Mouse (Mus musculus) mature B cell (primary cell): ENCODE measurements around the gene Etv3.
"Not testable (repeated sequence)": the region's sequence is repeated elsewhere in the genome, so short reads cannot be mapped to it uniquely, and the experiment has no call there.

Experiments
- in situ Hi-C: fragments of 300-500 bp; cut with MboI; formaldehyde crosslinking; loops from 2 replicates; pipeline ENCODE4 v1.14.3; 2019

Gene Etv3

DNA sequence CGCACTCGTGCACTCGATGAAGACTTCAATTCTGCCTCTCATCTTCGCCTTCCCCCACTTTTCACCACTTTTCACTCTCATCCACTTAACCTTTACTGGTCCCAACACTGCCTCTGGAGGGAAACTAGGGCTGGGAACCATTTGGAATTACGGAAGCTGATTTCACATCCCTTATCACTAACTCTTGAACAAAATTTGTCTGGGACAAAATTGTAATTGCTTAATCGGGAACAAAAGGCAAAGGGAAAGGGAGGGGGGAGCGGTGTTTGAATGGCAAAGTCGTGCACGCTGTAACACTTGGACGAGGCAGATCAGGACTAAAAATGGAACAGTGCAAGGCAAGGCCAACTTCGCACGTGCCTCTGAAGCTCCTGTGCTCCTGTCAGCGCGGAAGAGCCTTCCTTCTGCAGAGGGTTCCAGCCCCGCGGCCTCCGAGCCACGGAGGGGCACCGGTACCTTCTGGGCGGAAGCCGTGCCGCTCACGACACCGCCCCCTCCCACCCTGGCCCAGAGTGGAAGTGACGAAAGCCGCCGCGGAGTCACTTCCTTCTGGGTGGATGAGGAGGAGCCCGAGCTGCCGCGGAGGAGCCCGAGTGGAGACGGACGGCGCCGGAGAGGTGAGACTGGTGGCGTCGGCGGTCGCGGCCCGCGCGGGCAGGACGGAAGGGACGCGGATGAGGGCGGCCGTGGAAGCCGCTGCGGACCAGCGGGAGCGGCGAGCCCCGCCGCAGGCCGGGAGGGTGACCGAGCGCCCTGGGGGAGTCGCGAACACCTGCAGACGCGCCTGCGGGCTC lies at the start of gene Etv3:
Gene Etv3, plus strand, starts transcription at position 365 of the 794 bp plus-strand sequence.
- in situ Hi-C loops: no loop called here

DNA sequence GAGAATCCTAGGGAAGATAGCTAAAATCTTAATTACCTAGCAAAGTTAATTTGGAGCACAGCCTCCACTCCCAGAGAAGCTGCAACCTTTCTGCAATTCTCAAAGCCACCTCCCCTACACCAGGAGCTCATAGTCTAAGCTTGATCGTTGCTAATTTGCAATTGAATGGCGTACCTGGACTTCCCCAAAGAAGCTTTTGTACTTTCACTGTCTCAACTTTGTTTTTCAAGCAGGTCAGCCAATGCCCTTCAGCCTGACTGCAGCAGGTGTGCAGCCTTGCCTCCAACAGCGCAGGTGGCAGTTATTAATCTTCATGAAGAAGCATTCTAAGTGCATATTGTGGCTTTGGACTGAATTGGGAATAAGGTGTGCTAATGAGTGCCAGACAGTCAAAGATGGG lies 47.3 kb upstream of the Etv3 start:
- in situ Hi-C loops: not testable (repeated sequence)

DNA sequence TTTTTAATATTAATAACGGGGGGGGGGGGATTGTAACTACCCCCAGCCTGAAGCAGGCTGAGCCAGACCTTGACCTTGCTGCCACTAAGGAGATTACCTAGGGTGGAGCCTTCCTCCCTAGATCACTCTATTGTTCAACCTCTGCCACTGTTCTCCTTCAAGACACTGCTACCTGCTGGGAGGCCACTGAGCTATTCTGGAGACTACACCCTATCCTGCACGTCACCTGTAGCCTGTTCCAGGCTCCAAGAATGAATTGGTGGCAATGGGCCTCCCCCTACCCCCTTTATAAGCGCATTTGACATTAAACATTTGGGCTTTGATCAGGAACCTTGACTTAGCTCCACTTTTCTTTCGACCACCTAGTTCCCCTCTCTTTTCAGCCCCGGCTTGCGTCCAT lies 46.6 kb upstream of the Etv3 start:
- in situ Hi-C loops: not testable (repeated sequence)

DNA sequence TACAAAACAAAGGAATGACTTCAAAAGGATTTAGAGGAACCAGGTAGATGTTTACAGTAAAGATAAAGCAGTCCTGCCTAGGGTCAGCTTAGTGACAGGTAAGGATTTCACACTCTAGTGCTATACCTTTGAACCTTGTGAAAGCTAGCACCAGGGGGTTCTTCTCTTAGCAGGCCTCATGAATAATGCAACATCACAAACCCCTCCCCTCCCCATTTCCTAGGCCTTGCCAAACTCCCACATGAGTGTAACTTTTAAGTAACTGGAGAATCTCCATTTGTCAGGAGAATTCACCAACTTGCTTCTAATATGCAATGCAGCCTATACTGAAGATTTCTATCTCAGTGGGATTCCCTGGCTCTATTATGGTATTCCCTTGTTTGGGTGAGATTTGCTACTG lies 46.0 kb upstream of the Etv3 start:
- in situ Hi-C loops: not testable (repeated sequence)

DNA sequence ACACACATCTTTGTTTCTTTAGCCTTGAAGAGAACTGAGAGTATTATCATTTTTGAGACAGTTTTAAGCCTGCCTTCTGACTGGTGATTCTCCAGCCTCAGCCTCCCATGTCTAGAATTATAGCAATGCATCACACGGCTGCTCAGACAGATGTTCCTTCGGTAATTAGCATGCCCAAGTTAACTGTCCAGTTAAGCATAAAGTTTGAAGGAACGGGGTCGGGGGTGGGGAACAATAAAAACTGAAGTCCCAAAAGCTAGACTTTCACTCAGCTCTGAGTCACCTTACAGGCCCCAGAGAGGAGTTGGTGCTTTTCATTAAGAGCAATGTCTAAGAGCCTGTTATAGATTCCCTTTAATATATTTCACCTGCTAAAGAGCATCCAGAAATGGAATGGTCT lies 37.8 kb upstream of the Etv3 start:
- in situ Hi-C loops: no loop called here

DNA sequence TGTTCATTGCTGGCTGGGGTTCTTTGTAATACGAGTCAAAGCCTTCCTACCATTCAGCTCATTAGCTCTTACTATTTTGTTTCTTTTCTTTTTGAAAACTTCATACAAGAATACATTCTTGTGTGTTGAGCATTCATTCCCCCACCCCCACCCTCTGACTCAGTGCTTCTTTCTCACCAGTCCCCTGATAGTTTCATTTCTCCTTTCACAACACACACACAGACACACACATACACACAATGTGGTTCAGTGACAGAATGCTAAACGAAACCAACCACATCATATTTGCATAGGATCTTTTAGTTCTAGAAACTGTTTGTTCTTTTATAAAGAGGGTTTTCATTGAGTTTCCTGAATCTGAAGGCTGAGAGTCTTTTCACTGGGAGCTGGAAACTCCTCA lies 37.3 kb upstream of the Etv3 start:
- in situ Hi-C loops: no loop called here

DNA sequence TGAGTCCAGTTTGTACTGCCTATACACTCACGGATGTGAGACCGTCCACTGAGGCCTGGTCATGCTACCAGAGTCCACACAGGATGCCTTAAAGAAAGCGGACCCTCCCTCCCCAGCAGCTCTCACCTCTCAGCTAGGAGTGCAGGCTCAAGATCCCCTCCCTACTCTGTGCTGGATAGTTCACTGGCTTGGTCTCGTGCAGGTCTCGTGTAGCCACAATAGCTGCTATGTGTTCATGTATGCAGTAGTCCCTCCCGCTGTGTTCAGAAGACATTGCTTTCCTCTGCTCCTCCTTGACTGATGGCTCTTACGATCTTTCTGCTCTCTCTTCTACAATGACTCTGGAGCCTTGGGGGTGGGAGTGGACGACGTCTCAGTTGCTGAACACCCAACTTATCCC lies 26.9 kb upstream of the Etv3 start:
- in situ Hi-C loops: loop anchor here (5.0 kb wide), 1 partner anchor 86 kb away; no protein-coding TSS in a partner anchor

DNA sequence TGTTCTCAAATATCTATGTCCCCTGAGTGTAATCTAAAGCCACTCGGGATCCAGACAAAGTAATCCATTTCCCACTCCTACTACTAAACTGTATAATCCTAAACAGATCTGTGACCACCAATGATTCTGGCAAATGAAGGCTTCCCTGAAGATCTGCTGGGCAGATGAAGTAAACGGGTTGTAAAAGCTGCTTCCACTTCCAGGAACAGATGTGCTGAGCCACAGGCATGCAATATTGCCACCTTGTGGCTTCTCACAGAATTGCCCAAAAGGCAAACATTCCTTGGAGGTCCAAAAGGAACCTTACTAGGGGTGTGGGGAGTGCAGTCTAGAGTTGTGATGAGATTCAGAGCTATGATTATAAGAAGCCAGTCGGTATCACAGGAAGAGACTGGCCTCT lies 26.1 kb upstream of the Etv3 start:
- in situ Hi-C loops: loop anchor here (5.0 kb wide), 1 partner anchor 87 kb away; no protein-coding TSS in a partner anchor

DNA sequence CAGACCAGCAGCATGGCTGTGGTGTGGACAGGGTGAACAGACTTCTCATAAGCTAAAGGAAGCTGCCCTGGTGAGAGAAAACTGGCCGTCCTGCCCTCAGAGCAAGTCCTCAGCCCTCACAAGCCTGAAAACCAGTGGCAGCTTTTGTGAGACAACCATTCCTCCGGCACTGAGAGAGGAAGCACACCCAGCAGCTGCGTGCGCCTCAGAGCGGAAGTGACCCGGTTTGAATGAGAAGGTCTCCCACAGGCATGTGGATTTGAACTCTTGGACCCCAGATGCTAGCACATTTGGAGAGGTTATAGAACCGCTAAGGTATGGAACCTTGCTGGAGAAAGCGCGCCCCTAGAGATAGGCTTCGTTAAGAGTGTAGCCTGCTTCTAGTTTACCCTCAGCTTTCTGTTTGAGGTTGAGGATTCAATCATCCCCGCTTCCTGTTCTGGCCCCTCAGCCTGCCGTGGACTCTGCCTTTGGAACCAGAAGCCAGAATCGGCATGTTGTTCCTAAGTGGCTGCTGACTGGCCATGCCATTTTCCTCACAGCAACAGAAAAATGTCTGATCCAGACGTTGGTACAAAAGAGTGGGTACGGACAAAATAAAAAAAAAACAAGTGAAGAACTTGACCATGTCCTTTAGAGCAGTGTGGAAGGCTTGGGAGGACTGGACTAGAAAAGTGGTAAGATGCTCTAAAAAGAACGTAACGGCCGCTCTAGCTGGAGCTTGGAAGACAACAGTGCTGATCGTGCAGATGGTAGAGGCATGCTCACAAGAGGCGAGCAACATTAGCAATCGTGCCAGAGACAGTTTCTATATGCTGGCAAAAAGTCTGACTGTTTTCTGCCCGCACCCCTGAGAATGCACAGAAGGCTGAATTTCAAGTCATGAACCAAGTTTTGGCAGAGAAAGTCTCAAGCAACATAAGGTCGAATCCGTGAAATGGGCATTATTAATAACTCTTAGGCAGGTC lies 24.8 kb upstream of the Etv3 start:
- in situ Hi-C loops: loop anchor here (5.0 kb wide), 1 partner anchor 173 kb away; no protein-coding TSS in a partner anchor

DNA sequence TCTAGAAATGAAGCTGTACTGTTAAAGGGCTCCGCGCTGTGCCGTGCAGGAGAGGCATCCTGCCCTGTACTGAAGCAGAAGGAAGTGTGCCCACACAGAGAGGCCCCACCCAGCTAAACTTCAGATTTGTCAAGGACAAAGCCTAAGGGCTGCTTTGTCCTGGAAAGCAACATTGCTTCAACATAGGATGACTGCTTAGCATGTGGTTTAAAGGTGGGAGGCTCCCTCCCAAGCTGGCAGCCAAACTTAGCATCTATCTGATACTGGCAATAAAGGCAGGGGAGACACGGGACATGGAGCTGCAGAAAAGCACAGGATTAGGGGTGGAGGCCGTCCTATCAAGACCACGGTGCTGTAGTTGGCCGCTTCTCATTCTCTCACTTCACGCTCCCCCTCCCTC lies 24.1 kb upstream of the Etv3 start:
- in situ Hi-C loops: loop anchor here (5.0 kb wide), 1 partner anchor 174 kb away; no protein-coding TSS in a partner anchor

DNA sequence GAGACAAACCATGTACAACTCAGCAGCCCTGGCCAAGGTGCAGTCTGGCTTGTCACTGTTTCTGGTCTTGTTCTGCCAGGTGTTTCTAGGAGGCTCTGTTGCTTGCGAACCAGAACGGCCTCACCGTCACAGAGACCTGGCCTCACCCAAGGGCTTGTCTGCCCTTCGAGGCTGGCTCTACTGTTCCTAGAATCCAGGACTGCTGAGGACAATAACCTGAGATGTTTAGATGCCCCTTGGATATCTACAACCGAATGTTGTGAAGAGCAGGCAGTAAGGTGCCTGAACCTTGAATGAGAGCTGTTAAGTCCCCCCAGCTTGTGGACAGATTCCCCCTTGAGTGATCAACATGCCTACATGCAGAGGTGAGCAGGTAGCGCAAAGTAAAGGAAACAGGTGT lies 22.4 kb upstream of the Etv3 start:
- in situ Hi-C loops: loop anchor here (5.0 kb wide), 1 partner anchor 175 kb away; no protein-coding TSS in a partner anchor

DNA sequence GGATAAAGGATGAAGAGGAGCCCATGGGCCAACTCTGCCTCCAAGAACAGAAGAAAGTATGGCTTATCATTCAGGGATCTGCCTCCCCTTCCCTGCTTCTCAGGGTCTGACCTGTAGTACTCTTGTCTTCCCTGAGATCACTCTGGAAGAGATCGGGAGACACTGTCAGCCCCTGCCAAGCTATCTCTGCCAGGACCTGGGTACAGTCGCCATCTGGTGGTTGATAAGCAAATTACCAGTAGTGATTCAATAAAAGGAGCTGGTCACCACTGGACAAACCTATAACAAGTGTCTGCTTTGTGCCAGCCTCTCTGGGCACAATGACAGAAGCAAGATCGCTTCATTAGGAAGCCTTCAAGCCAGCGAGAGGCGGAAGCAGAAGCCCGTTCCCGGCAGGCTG lies 20.9 kb upstream of the Etv3 start:
- in situ Hi-C loops: loop anchor here (5.0 kb wide), 1 partner anchor 177 kb away; no protein-coding TSS in a partner anchor

DNA sequence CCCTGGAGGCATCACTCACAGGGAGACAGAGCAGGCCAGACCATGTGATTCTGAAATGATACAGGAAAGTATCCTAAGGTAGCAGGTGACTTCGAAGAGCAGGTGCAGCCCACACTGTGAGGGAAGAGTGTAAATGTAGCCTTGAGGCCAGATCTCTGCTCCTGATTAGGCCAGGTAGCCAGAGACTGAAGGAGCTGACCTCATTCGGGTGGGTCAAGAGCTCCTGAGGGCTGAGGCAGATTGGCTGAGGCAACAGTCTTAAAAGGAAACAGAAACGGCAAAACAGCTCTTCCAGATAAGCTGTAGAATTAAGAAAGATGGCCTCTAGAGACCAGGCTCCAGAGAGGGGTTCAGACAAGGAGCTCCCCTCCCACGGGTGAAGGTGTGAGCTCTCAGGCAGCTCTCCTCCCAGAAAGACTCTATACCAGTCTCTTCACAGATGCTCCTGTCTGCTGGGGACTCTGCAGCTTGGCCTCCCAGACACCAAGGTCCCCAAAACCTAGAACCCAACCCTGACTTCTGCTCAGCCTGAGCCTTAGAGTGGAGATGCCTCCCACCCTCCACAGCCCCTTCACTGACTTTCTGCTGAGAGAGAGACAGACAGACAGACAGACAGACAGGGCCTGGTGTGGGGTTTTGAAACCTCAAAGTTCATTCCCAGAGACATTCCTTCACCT lies 20.3 kb upstream of the Etv3 start:
- in situ Hi-C loops: loop anchor here (5.0 kb wide), 2 partner anchors 57 to 178 kb away; no protein-coding TSS in a partner anchor

DNA sequence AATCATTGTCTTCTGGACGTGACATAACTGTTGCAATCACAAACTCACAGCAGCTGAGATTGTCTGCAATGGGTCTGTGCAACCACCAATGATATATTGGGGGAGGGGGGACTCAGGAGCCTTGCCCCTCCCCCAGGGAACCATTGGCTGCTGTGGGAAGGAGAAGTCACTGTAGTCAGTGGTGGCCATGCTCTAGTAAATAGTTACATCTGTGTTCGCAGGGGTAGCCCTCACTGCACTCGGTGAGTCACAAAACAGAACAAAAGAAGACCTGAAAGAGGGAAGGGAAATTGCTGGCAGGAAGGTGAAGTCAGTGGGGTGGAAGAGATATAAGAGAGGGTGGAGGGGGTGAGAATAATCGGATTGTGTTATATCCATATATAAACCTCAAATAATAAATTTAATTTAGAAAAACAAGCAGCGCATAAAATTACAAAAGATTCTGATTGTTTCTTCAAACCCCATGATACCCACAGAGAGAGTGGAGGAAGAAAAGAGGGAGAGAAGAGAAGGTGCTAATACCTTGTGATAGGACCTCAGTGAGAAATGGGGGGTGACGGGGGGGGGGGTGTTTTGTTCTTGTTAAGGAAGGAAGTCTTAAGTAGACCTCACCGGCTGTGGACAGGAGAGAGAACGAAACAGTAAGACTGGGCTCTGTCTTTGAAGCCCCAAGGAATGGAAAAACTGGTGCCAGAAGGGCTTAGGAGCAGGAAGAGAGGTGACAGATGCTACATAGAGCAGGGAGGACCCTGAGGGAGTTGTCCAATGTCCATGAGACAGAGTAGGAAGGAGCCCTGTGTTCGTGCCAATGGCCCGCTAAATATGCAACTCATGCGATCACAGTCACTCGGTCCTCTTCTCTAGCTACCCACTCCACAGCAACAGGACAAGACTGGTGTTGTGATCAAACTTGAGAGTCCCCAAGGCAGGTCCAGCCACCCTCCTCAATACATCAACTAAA lies 18.5 kb upstream of the Etv3 start:
- in situ Hi-C loops: loop anchor here (5.0 kb wide), 1 partner anchor 56 kb away; no protein-coding TSS in a partner anchor

DNA sequence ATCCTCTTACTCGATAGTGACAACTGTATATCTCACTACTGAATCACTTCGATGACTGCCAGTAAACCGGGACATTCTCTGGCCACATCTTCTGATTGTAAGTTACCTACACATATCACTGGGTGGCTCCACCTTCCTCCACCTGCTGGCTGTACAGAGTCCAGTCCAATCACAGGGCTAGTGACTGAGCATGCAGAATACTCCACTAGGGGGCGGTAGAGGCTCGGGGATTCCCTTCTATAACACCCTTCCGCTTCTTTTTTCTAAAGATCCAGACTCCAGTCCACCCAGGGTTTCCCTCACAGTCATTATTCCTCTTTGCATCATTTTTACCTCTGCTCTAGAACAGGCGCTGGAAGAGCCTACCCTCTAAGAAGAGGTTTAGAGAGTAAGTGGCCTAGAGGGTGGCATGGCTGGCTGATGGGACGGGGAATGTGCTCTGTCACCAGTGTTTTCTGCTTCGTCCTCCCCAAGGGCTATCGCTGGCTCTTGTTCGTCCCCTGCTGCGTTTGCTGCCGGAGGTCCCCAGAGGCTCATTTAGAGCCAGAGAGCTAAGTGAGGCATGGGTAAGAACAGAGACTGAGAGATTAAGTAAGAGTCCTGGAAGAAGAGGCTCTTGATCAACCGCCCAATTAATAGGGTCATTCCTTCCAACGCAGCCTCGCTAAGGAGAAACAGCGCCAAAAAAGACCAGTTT lies 16.9 kb upstream of the Etv3 start:
- in situ Hi-C loops: loop anchor here (5.0 kb wide), 1 partner anchor 54 kb away; no protein-coding TSS in a partner anchor

DNA sequence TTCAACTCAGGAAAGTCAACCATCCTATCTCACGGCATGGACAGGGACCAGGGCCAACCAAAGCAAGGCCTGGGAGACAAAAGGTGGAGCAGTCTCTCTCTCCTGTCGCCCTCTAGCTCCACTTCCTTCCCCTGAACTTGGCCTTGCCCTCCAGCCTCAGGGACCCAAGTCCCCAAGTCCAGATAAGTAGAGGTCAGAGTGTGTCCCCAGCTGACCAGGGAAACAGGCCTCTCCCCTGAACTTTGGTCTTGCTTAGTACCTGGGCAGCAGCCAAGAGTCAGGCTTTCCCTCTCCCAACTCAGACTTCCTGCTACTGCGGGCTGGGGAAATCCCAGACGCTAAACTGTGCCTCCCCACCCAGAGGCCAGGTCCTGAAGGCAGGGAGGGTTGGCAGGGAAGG lies 16.1 kb upstream of the Etv3 start:
- in situ Hi-C loops: loop anchor here (5.0 kb wide), 1 partner anchor 53 kb away; no protein-coding TSS in a partner anchor

DNA sequence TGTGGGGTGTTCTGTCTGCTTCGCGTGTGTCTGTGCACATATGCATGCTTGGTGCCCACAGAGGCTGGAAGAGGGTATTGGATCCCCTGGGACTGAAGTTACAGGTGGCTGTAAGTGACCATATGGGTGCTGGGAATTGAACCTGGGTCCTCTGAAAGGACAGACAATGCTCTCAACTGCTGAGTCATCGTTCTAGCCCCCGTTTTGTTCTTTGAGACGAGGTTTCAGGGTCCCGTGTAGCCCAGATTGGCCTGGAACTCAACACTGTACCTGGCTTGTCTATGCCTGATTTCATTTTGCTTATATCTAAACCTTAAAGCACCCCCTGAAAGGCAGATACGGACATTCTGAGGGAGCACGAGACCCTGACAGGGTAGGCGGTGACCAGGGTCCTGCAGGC lies 14.4 kb upstream of the Etv3 start:
- in situ Hi-C loops: no loop called here

DNA sequence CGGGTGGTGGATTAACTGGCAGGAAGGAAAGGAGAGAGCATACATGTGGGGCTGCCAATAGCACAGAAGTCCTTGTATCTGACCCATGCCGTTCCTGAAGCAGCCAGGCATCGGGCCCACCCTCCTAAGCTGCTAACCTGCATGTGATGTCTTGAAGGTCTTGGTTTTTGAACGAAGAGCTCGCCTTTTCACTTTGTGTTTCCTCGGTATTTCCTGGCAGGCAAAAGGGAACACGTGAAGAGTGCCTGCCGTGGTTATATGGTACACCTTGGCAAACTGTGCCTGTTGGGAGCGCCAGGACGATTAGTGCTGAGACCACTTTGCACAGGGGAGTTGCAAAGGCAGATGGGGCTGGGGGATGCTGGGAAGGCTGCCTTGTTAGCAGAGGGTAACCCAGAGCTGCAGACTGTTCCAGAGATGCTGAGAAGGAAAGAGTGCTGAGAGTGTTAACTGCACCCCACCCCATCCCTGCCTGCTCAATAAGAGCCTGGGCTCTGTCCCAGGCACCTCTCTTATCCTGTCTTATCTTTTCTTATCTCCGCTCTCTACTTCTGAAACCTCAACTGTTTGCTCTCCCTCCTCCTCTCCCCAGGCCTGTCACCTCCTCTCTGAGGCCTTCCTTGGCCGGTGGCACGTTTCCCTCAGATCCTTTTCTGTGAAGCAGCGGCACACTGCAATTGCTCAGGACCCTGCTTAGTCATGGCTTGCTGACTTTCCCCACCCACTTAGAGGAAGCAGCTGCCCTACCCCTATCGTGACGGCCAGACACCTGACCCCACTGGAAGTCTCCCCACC lies 13.0 kb upstream of the Etv3 start:
- in situ Hi-C loops: no loop called here

DNA sequence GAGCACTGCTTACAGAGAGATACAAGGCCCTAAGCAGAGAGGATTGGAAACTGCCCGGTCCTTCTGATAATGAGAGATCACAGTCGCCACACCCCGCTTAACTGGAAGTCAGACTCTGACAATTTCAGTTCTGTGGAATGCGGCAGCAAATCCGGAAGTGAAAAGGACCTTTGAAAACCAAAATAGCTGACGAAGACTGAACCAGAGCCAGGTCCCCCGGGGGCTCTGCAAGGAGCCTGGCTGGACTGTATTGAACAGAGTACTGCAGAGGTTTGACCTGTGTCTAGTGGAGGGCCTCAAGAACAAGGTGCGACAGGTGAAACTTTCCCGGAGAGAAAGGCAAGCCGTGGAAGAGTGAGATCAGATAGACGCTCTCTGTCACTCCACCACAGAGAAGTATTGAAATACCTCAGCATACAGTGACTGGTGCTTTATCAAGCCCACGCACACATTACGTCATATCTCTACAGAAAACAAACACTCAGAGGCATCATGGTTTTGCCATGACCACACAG lies 9.6 kb upstream of the Etv3 start:
- in situ Hi-C loops: no loop called here
